Mouse (Mus musculus) CH12.LX (cell line): ENCODE measurements around the gene Napa. TPM values are rescaled to one million over a fixed set of nuclear protein-coding genes. Genes with fewer than 3 reads are reported as not detected.
A peak's percentile ranks its signal among the peaks of the same experiment; 100 is the strongest.

Experiments
- DNase-seq: peaks from one replicate; pipeline ENCODE4 v3.0.0-alpha.2; 2013; ENCODE audit errors: extremely low read depth
- H3K27ac ChIP-seq: 2 replicates; pipeline ENCODE4 v1.5.1; 2012; ENCODE audit warnings: low read depth, mild to moderate bottlenecking, control low read depth, moderate library complexity; ENCODE audit not compliant: insufficient read depth
- H3K27me3 ChIP-seq: replicated peaks from 2 replicates; pipeline ENCODE3; 2012; ENCODE audit warnings: inconsistent platforms
- H3K36me3 ChIP-seq, 2 experiments: replicated peaks in 1 of 2; 2 replicates each; pipeline versions ENCODE3 to v1.6.1; 2012; ENCODE audit warnings: inconsistent platforms in 1 of 2, low read length in 1 of 2, mild to moderate bottlenecking in 1 of 2, mixed read lengths in 1 of 2, moderate library complexity in 1 of 2; ENCODE audit not compliant: control insufficient read depth in 1 of 2, insufficient read depth in 1 of 2
- H3K4me1 ChIP-seq, 2 experiments: 2 replicates each; pipeline ENCODE4 v1.6.1; 2012; ENCODE audit warnings: inconsistent platforms in 1 of 2, moderate library complexity in 1 of 2; ENCODE audit not compliant: insufficient read depth in 2 of 2, control insufficient read depth in 1 of 2
- H3K4me2 ChIP-seq: 2 replicates; pipeline ENCODE4 v1.6.1; 2012; ENCODE audit warnings: low read depth, mild to moderate bottlenecking, control low read depth; ENCODE audit not compliant: poor library complexity, insufficient read depth, severe bottlenecking
- H3K4me3 ChIP-seq, 3 experiments: fragments of 150-350 bp in 1 of 3; sonication (generic) in 1 of 3; replicated peaks in 1 of 3; 2 replicates each; pipeline versions ENCODE3 to v1.5.1; 2011 to 2012; ENCODE audit warnings: low read depth in 2 of 3, low read length in 2 of 3, mild to moderate bottlenecking in 2 of 3, moderate library complexity in 2 of 3, control low read depth in 1 of 3, improper control_type of control experiment in 1 of 3, inconsistent platforms in 1 of 3, mixed read lengths in 1 of 3; ENCODE audit not compliant: poor library complexity in 1 of 3
- H3K79me2 ChIP-seq: replicated peaks from 2 replicates; pipeline ENCODE4 v1.6.1; 2012; ENCODE audit warnings: mild to moderate bottlenecking, moderate library complexity; ENCODE audit not compliant: control insufficient read depth, poor library complexity, insufficient read depth, severe bottlenecking; ENCODE audit errors: extremely low read depth
- H3K9ac ChIP-seq: 2 replicates; pipeline ENCODE4 v1.6.1; 2012; ENCODE audit warnings: low read depth, mild to moderate bottlenecking, control low read depth, moderate library complexity; ENCODE audit not compliant: insufficient read depth
- H3K9me3 ChIP-seq: replicated peaks from 2 replicates; pipeline ENCODE3; 2012; ENCODE audit warnings: low read length, inconsistent platforms, mixed read lengths
- CHD2 ChIP-seq: IDR thresholded peaks from 2 replicates; pipeline ENCODE4 v1.6.1; 2011; ENCODE audit warnings: low read length, improper control_type of control experiment
- ELF1 ChIP-seq: IDR thresholded peaks from 2 replicates; pipeline ENCODE4 v1.6.1; 2014; ENCODE audit warnings: low read depth, mild to moderate bottlenecking, inconsistent platforms, low read length, improper control_type of control experiment
- GABPA ChIP-seq: IDR thresholded peaks from 2 replicates; pipeline ENCODE4 v1.6.1; 2012; ENCODE audit warnings: low read depth, low read length, improper control_type of control experiment, inconsistent platforms; ENCODE audit not compliant: insufficient replicate concordance
- HCFC1 ChIP-seq: IDR thresholded peaks from 2 replicates; pipeline ENCODE4 v1.6.1; 2012; ENCODE audit warnings: low read depth, mild to moderate bottlenecking, inconsistent platforms, low read length, improper control_type of control experiment
- IRF4 ChIP-seq: IDR thresholded peaks from 2 replicates; pipeline ENCODE4 v1.6.1; 2014; ENCODE audit warnings: low read depth, mild to moderate bottlenecking, inconsistent platforms, low read length, improper control_type of control experiment
- JUN ChIP-seq: IDR thresholded peaks from 2 replicates; pipeline ENCODE4 v1.6.1; 2011; ENCODE audit warnings: low read depth, mild to moderate bottlenecking, low read length, improper control_type of control experiment, moderate library complexity; ENCODE audit not compliant: insufficient read depth
- JUND ChIP-seq: conservative IDR thresholded peaks from 2 replicates; pipeline ENCODE4 v1.6.1; 2011; ENCODE audit warnings: low read depth, low read length, improper control_type of control experiment
- KAT2A ChIP-seq: IDR thresholded peaks from 2 replicates; pipeline ENCODE4 v1.6.1; 2012; ENCODE audit warnings: low read length, improper control_type of control experiment, inconsistent platforms; ENCODE audit not compliant: insufficient replicate concordance
- MAFK ChIP-seq: IDR thresholded peaks from 2 replicates; pipeline ENCODE4 v1.6.1; 2011; ENCODE audit warnings: low read length, improper control_type of control experiment; ENCODE audit not compliant: insufficient replicate concordance
- MAX ChIP-seq: IDR thresholded peaks from 2 replicates; pipeline ENCODE4 v1.6.1; 2011; ENCODE audit warnings: low read length, improper control_type of control experiment
- MAZ ChIP-seq: IDR thresholded peaks from 2 replicates; pipeline ENCODE4 v1.6.1; 2012; ENCODE audit warnings: low read depth, mild to moderate bottlenecking, inconsistent platforms, low read length, improper control_type of control experiment, moderate library complexity
- MEF2A ChIP-seq: IDR thresholded peaks from 2 replicates; pipeline ENCODE4 v1.6.1; 2014; ENCODE audit warnings: low read depth, mild to moderate bottlenecking, inconsistent platforms, low read length, improper control_type of control experiment, borderline replicate concordance
- MYC ChIP-seq: IDR thresholded peaks from 2 replicates; pipeline ENCODE4 v1.6.1; 2011; ENCODE audit warnings: low read depth, mild to moderate bottlenecking, improper control_type of control experiment, low read length
- NELFE ChIP-seq: IDR thresholded peaks from 2 replicates; pipeline ENCODE4 v1.6.1; 2011; ENCODE audit warnings: low read depth, low read length, improper control_type of control experiment
- PAX5 ChIP-seq: IDR thresholded peaks from 2 replicates; pipeline ENCODE4 v1.6.1; 2012; ENCODE audit warnings: low read length, inconsistent platforms, mixed read lengths
- POLR2A ChIP-seq: IDR thresholded peaks from 2 replicates; pipeline ENCODE4 v1.6.1; 2011; ENCODE audit warnings: low read depth, mild to moderate bottlenecking, improper control_type of control experiment, low read length
- RCOR1 ChIP-seq: conservative IDR thresholded peaks from 2 replicates; pipeline ENCODE4 v1.6.1; 2012; ENCODE audit warnings: low read depth, mild to moderate bottlenecking, inconsistent platforms, low read length, improper control_type of control experiment
- SMC3 ChIP-seq: IDR thresholded peaks from 2 replicates; pipeline ENCODE4 v1.6.1; 2011; ENCODE audit warnings: low read depth, low read length, improper control_type of control experiment
- ZMIZ1 ChIP-seq: IDR thresholded peaks from 2 replicates; pipeline ENCODE4 v1.6.1; 2012; ENCODE audit warnings: low read depth, mild to moderate bottlenecking, inconsistent platforms, low read length, improper control_type of control experiment
- dilution Hi-C: fragments of 300-500 bp; cut with MboI; formaldehyde crosslinking; loops from 2 replicates; pipeline ENCODE4 v1.14.3; 2020; ENCODE audit warnings: low sequenced_read_pairs; ENCODE audit not compliant: extremely low pct_unique_long_range_greater_than_20kb, extremely low pct_ligation_motif_present
- in situ Hi-C: fragments of 300-500 bp; cut with MboI; formaldehyde crosslinking; loops from 3 replicates; pipeline ENCODE4 v1.14.3; 2019; ENCODE audit warnings: low sequenced_read_pairs, low pct_ligation_motif_present, low pct_unique_long_range_greater_than_20kb, mixed read lengths
- polyA plus RNA-seq: library from polyadenylated mRNA; unstranded; fragments of >175 nt; gene quantifications from 2 replicates; pipeline ENCODE4 v1.2.1, GENCODE M21; 2012; ENCODE audit warnings: low read depth; ENCODE audit not compliant: insufficient read length
- total RNA-seq, 2 experiments: library from RNA; depleted of rRNA; stranded (reverse); fragments of 300-350 nt in 1 of 2; fragments of >200 nt in 1 of 2; gene quantifications; 2 replicates each; pipeline ENCODE4 v1.2.3; 2012 to 2014

Gene Napa
- total and polyA plus RNA-seq, 3 experiments: 84.8 to 112 (median 106) TPM

- H3K9me3 ChIP-seq: no peaks in the 10 kb centered on the region
- H3K27ac ChIP-seq: no peak within 1 kb of the TSS
- H3K4me2 ChIP-seq: 0 out of 2 replicates have a peak within 1 kb of the TSS, but pooled peaks have one; percentile 23
- in situ Hi-C loops: no loop called here
- H3K36me3 ChIP-seq: peaks cover 8 to 49% of the 10 kb centered on the region in 2 experiments
- TF ChIP-seq ZMIZ1 (no peak), NELFE (no peak), MAZ (no peak), RCOR1 (no peak), GABPA (no peak), POLR2A (no peak)
- TF ChIP-seq, all 38 proteins: peak for 0
- no peaks in the 10 kb centered on the region for H3K79me2 ChIP-seq
- H3K9ac ChIP-seq: no peak within 1 kb of the TSS
- no peak for DNase-seq
- H3K27me3 ChIP-seq: no peaks in the 10 kb centered on the region
- H3K4me3 ChIP-seq: no peak within 1 kb of the TSS
- dilution Hi-C loops: no loop called here
- peaks cover 20 to 54% of the 10 kb centered on the region in 2 experiments for H3K4me1 ChIP-seq
Measured at GRCm38 (mm10) chr7:16129421-16129845, 31.2 kb downstream of the Napa start, which contains the start of gene Slc8a2. Gene Slc8a2 (plus strand): TSS chr7:16129826.

GRCm38 (mm10) chr7:16129846-16130691 is 31.8 kb downstream of the Napa start:
- Histone ChIP-seq H3K79me2 (no peaks in the 10 kb centered on the region), H3K36me3 (peaks cover 8 to 43% of the 10 kb centered on the region in 2 experiments), H3K4me3 (no peak overlapping the region), H3K4me1 (peaks cover 21 to 61% of the 10 kb centered on the region in 2 experiments), H3K9ac (no peak overlapping the region), H3K27ac (no peak overlapping the region), H3K4me2 (0 out of 2 replicates have a peak overlapping the region, but pooled peaks have one; percentile 23), H3K27me3 (no peaks in the 10 kb centered on the region), H3K9me3 (no peaks in the 10 kb centered on the region)
- TF ChIP-seq IRF4 (no peak), MYC (no peak)
- DNase-seq: no peak
- in situ Hi-C loops (loop anchor here (10.0 kb wide), 1 partner anchor 145 kb away; no protein-coding TSS in a partner anchor), dilution Hi-C loops (no loop called here)

- DNase-seq: no peak
- Histone ChIP-seq H3K27ac (no peak overlapping the region), H3K36me3 (peaks cover 5 to 33% of the 10 kb centered on the region in 2 experiments), H3K79me2 (no peaks in the 10 kb centered on the region), H3K9me3 (no peaks in the 10 kb centered on the region), H3K27me3 (peaks cover 2% of the 10 kb centered on the region), H3K4me1 (peaks cover 21 to 63% of the 10 kb centered on the region in 2 experiments), H3K4me2 (no peak overlapping the region), H3K4me3 (no peak overlapping the region), H3K9ac (no peak overlapping the region)
- in situ Hi-C loops: loop anchor here (10.0 kb wide), 1 partner anchor 146 kb away; no protein-coding TSS in a partner anchor
- dilution Hi-C loops: no loop called here
- TF ChIP-seq IRF4 (no peak), MEF2A (no peak), JUN (no peak), RCOR1 (no peak), GABPA (no peak), MAX (no peak), CHD2 (no peak), JUND (no peak), ELF1 (no peak), MAFK (no peak), SMC3 (no peak), KAT2A (no peak), HCFC1 (no peak), PAX5 (no peak)
Measured at GRCm38 (mm10) chr7:16130956-16131634, 32.8 kb downstream of the Napa start.
